Mouse (Mus musculus) embryonic facial prominence, embryonic 13.5 days (tissue): ENCODE measurements around the gene Smarcc2. TPM values are rescaled to one million over a fixed set of nuclear protein-coding genes. Genes with fewer than 3 reads are reported as not detected.
"Not testable (repeated sequence)": the region's sequence is repeated elsewhere in the genome, so short reads cannot be mapped to it uniquely, and the experiment has no call there.

ENCODE experiments used
- ATAC-seq: fragments of 200-750 bp; cut with Nextera tagmentation; 2 replicates; pipeline ENCODE4 v1.8.0; 2017; ENCODE audit warnings: low read depth; ENCODE audit not compliant: insufficient number of reproducible peaks, insufficient read depth, low FRiP score, low TSS enrichment
- H3K27ac ChIP-seq: fragments of 300-500 bp; sonication (generic); 2 replicates; pipeline ENCODE4 v1.5.1; 2015; ENCODE audit warnings: moderate library complexity, mild to moderate bottlenecking, inconsistent platforms
- H3K27me3 ChIP-seq: fragments of 300-500 bp; sonication (generic); 2 replicates; pipeline ENCODE4 v1.6.1; 2015; ENCODE audit warnings: mild to moderate bottlenecking, inconsistent platforms
- H3K36me3 ChIP-seq: fragments of 300-500 bp; sonication (generic); 2 replicates; pipeline ENCODE4 v1.6.1; 2015; ENCODE audit warnings: mild to moderate bottlenecking, inconsistent platforms
- H3K4me1 ChIP-seq: fragments of 300-500 bp; sonication (generic); 2 replicates; pipeline ENCODE4 v1.6.1; 2015; ENCODE audit warnings: inconsistent platforms
- H3K4me2 ChIP-seq: fragments of 300-500 bp; sonication (generic); 2 replicates; pipeline ENCODE4 v1.6.1; 2015; ENCODE audit warnings: moderate library complexity, mild to moderate bottlenecking, inconsistent platforms
- H3K4me3 ChIP-seq: fragments of 300-500 bp; sonication (generic); 2 replicates; pipeline ENCODE4 v1.5.1; 2015; ENCODE audit warnings: mild to moderate bottlenecking, inconsistent platforms
- H3K9ac ChIP-seq: fragments of 300-500 bp; sonication (generic); 2 replicates; pipeline ENCODE4 v1.6.1; 2015; ENCODE audit warnings: mild to moderate bottlenecking, inconsistent platforms
- H3K9me3 ChIP-seq: fragments of 300-500 bp; sonication (generic); 2 replicates; pipeline ENCODE4 v1.6.1; 2016; ENCODE audit warnings: inconsistent platforms
- WGBS: fragments of 180-500 bp; shearing (Covaris S2); methylation state at CpG from one replicate; pipeline ENCODE4 v1.1.7; 2015; ENCODE audit warnings: mixed read lengths; 5-methylcytosine and 5-hydroxymethylcytosine counted together
- polyA plus RNA-seq: library from polyadenylated mRNA; unstranded; fragments of >200 nt; fragmentation: Nextera tagmentation; extraction: Ambion mirVana; gene quantifications from 2 replicates; pipeline ENCODE4 v1.2.1, GENCODE M21; 2015

Gene Smarcc2
- polyA plus RNA-seq, 1 experiment from 2014 or later: 111 TPM

DNA sequence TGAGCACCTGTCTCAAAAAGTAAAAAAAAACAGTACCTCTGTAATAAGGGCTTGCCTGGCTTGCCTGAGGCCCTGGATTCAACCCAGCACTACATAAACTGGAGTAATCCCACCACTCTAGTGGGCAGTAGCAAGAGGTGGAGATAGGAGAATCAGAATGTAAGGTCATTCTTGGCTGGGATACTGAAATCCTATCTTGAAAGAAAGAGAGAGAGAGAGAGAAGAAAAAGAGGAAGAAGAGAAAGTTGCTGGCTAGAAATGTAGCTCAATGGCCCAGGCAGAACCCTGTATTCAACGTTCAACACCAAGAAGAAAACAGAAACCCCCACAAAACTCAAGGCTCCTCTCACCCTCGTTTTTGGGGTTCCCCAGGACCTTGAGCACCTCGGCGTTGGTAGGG, 36.9 kb downstream of the Smarcc2 start:
- Histone ChIP-seq H3K9ac (no peak overlapping the region), H3K4me1 (peaks cover 39% of the 10 kb centered on the region), H3K27ac (no peak overlapping the region), H3K36me3 (peaks cover 11% of the 10 kb centered on the region), H3K4me2 (no peak overlapping the region), H3K4me3 (no peak overlapping the region), H3K27me3 (no peaks in the 10 kb centered on the region), H3K9me3 (no peaks in the 10 kb centered on the region)
- ATAC-seq: no peak
- 84% methylated on average over 4 of the region's 4 CpGs for WGBS

DNA sequence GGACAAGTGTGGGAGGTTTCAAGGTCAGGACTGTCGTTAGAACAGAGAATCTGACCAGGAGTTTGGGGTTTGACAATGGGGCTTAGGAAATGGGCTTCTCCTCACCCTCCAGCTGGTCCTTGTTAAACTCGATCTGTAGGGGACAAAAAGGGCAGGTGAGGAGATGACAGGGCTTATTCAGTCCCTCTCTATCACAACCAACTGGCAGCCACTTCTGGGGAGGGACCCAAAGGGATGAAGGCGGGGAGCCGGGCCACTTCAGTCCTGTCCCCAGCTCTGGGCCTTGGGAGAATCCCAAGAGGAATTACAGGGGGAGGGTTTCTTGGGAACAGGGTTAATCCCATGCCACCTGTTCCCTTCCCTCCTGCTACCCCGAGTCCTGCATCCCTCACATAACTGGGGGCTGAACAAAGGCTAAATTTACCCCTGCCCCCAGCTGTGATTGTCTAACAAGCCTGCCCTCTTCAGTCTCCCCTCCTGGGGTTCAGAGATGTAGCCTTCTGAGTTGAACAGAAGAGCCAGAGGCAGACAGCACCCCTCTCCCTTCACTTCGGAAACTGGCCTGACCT, 37.5 kb downstream of the Smarcc2 start:
- H3K4me2 ChIP-seq: no peak overlapping the region
- no peaks in the 10 kb centered on the region for H3K9me3 ChIP-seq
- no peak overlapping the region for H3K9ac ChIP-seq
- no peaks in the 10 kb centered on the region for H3K27me3 ChIP-seq
- H3K4me3 ChIP-seq: no peak overlapping the region
- no peak overlapping the region for H3K27ac ChIP-seq
- WGBS: 27% methylated on average over 6 of the region's 6 CpGs
- peaks cover 32% of the 10 kb centered on the region for H3K4me1 ChIP-seq
- ATAC-seq: no peak
- H3K36me3 ChIP-seq: peaks cover 4% of the 10 kb centered on the region

DNA sequence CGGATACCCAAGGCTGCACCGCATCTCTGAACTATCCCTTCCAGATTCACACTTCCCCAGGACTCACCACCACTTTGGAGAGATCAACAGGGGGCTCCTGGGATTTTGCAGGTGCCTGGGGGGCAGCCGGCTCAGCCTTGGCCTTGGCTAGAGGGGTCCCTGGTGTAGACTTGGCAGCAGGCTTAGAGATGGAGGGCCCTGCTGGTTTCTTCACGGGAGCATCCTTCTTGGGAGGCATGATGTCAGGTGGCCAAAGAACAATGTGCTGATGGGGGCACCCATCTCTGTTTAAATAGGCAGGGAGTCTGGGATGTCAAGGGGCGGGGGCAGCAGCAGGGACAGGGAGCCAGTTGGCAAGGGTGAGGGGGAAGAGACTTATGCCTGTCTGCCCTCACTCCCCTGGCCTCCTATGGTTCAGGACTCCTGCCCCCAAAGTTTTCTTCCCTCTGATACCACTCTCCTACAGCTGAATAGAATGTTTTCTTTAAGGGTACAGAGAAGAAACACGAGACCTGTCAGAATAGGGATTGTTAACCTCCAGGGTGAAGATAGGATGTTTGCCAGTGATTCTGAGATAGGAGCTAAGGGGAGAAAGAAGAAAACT, 38.2 kb downstream of the Smarcc2 start:
- no peak overlapping the region for H3K27ac ChIP-seq
- H3K9ac ChIP-seq: no peak overlapping the region
- H3K27me3 ChIP-seq: no peaks in the 10 kb centered on the region
- no peak overlapping the region for H3K4me3 ChIP-seq
- H3K36me3 ChIP-seq: no peaks in the 10 kb centered on the region
- WGBS: 43% methylated on average over 6 of the region's 6 CpGs
- H3K4me1 ChIP-seq: peaks cover 25% of the 10 kb centered on the region
- ATAC-seq: no peak
- no peak overlapping the region for H3K4me2 ChIP-seq
- no peaks in the 10 kb centered on the region for H3K9me3 ChIP-seq

DNA sequence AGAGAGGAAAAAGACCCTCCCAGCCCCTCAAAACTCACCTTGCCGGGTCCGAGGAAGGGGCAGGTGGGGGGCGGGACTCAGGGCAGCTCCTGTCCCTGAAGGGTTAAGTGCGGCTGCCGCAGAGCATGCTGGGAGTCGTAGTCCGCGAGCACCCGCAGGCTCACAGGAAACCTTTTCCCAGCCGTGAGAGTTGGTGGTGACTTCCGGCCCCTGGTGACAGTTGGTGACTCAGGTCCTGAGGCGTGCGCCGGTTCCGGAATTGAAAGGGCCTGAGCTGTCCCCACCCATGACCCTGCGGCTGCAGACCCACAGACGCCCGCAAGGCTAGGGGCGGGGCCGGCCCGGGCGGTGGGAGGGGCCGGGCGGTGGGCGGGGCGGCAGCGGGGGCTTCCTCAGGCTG, 39.5 kb downstream of the Smarcc2 start, which contains the start of gene Myl6b:
Gene Myl6b, minus strand, starts transcription at position 96 of the 400 bp plus-strand sequence.
- H3K27me3 ChIP-seq: no peaks in the 10 kb centered on the region
- peak within 1 kb of the TSS; percentile 72 for H3K4me2 ChIP-seq
- peak within 1 kb of the TSS; percentile 64 for H3K4me3 ChIP-seq
- peak; percentile 73 for ATAC-seq
- WGBS: under 1% methylated on average over 27 of the region's 27 CpGs
- H3K27ac ChIP-seq: peak within 1 kb of the TSS; percentile 85
- H3K4me1 ChIP-seq: peaks cover 22% of the 10 kb centered on the region
- peak within 1 kb of the TSS; percentile 76 for H3K9ac ChIP-seq
- H3K36me3 ChIP-seq: no peaks in the 10 kb centered on the region
- H3K9me3 ChIP-seq: no peaks in the 10 kb centered on the region

DNA sequence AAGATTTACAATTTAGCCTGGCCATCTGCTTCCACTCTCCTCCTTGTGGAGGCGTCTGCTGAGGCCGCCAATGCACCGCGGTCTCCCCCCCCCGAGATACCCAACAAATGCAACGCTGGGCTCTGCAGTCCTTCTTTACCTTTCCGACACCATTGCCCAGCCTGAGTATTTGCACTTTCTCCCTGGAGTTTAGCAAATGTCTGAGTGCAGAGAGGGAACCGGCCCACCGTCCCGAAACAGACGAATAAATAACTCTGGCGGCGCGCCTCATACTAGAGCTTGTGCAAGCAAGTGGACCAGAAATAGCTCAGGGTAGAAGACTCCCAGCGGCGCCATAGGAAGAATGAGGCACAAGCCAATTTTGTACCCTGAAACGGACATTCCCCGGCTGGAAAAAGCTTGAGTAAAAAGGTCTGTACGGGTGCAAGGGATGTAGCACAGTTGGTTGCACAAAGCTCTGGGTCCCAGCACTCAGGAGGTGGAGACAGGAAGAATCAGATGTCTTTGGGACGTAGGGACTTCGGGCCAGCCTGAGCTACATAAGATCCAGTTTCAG, 40.1 kb downstream of the Smarcc2 start:
- peak overlapping the region; percentile 72 for H3K4me2 ChIP-seq
- no peak for ATAC-seq
- peak overlapping the region; percentile 85 for H3K27ac ChIP-seq
- H3K36me3 ChIP-seq: no peaks in the 10 kb centered on the region
- peak overlapping the region; percentile 64 for H3K4me3 ChIP-seq
- H3K4me1 ChIP-seq: peaks cover 22% of the 10 kb centered on the region
- H3K9me3 ChIP-seq: no peaks in the 10 kb centered on the region
- H3K27me3 ChIP-seq: no peaks in the 10 kb centered on the region
- under 1% methylated on average over 21 of the region's 21 CpGs for WGBS
- H3K9ac ChIP-seq: peak overlapping the region; percentile 76

DNA sequence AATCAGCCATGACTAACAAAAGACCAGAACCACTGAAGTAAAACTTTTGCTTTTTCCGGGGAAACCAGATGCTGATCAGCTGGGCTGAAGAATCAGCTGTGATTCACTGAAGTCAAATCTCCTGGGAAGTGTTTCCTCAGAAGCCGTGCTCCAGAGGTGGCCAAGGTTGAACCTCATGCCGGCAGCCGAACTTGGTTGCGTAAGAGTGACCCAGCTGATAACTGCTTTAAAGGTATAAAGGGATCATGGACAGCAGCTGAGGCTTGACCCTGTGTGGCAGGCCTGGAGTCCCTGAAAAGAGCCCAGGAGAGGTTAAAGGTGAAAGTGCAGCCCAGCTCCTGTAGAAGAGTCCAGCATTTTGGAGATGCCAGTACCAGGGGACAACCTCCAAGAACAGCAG, 43.3 kb downstream of the Smarcc2 start:
- H3K4me1 ChIP-seq: peaks cover 7% of the 10 kb centered on the region
- 78% methylated on average over 5 of the region's 5 CpGs for WGBS
- H3K9ac ChIP-seq: no peak overlapping the region
- no peaks in the 10 kb centered on the region for H3K27me3 ChIP-seq
- no peak for ATAC-seq
- no peaks in the 10 kb centered on the region for H3K9me3 ChIP-seq
- H3K4me2 ChIP-seq: no peak overlapping the region
- no peak overlapping the region for H3K27ac ChIP-seq
- H3K4me3 ChIP-seq: no peak overlapping the region
- H3K36me3 ChIP-seq: no peaks in the 10 kb centered on the region; the same call in 1 of the 2 replicates

DNA sequence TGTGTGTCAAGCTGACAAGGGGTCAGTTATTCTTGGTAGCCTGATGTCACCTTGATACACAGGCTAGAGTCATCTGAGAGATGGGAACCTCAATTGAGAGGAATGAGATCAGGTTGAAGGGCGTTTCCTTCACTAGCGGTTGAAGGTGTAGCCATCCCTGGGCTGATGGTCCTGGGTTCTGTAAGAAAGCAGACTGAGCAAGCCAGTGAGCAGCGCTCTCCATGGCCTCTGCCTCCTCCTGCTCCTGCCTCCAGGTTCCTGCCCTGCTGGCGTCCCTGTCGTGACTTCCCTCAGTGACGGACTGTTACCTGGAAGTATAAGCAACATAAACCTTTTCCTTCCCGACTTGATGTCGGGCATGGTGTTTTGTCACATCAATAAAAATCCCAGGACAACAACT, 44.5 kb downstream of the Smarcc2 start:
- Histone ChIP-seq H3K9me3 (no peaks in the 10 kb centered on the region), H3K27me3 (no peaks in the 10 kb centered on the region), H3K4me3 (no peak overlapping the region), H3K4me2 (no peak overlapping the region), H3K4me1 (no peaks in the 10 kb centered on the region; the same call in 1 of the 2 replicates), H3K27ac (no peak overlapping the region), H3K36me3 (no peaks in the 10 kb centered on the region; the same call in 1 of the 2 replicates), H3K9ac (no peak overlapping the region)
- no peak for ATAC-seq
- 77% methylated on average over 8 of the region's 8 CpGs for WGBS

DNA sequence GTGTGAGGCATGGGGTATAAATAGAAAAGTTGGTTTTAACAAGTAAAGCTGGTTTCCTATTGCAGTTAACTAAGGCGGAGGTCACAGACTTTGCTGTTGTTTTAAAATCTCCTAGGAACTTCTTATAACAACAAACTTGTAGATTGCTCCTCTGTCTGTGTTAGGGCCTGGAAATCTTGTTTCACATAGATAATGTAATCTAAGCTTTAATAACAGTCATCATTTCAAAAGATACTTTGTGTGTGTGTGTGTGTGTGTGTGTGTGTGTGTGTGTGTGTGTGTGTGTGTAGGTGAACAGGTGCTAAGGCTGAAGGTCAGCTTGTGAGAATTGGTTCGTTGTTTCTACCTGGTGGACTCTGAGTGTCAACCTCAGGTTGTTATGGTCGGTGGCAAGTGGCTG, 45.0 kb downstream of the Smarcc2 start:
- Histone ChIP-seq H3K9me3 (no peaks in the 10 kb centered on the region), H3K27me3 (no peaks in the 10 kb centered on the region), H3K4me1 (no peaks in the 10 kb centered on the region; the same call in 1 of the 2 replicates), H3K27ac (no peak overlapping the region), H3K4me2 (no peak overlapping the region), H3K4me3 (no peak overlapping the region), H3K36me3 (peaks cover under 1% of the 10 kb centered on the region), H3K9ac (no peak overlapping the region)
- ATAC-seq: no peak
- WGBS: 84% methylated on average over 3 of the region's 3 CpGs

DNA sequence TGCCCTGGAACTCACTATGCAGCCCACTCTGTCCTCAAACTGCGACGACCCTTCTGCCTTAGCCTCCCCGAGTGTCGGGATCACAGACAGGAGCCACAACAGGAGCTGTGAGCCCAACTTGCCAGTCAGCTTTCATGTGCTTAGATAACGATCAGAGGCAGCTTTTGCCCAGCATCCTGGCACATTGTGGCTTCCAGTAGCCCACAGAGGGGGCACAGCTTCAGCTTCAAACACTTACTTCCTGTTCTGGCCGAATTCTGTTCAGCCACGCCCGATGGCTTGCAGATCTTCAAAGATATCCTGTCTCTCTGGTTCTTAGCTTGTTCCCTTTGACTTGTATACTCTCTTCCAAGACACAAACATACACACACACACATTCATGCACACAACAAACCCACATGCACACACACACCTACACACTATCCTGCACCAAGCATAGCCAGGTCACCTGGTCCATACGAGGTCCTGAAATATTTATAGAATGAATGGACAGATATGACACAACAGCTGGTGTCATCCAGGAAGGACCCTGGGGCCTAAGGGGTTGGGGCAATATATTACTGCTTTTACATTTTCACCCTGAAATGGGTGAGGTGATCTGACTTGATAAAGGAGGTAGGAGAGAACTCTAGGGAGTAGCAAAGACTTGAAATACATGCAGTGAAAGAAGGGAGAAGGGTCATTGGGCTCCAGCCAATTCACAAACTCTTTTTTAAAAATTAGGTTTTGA, 45.8 kb downstream of the Smarcc2 start:
- 71% methylated on average over 9 of the region's 9 CpGs for WGBS
- no peaks in the 10 kb centered on the region; the same call in 1 of the 2 replicates for H3K4me1 ChIP-seq
- H3K4me2 ChIP-seq: no peak overlapping the region
- no peaks in the 10 kb centered on the region for H3K27me3 ChIP-seq
- no peaks in the 10 kb centered on the region for H3K9me3 ChIP-seq
- H3K27ac ChIP-seq: peak overlapping the region; percentile 23; the same call in 1 of the 2 replicates
- H3K4me3 ChIP-seq: no peak overlapping the region
- H3K9ac ChIP-seq: 0 out of 2 replicates have a peak overlapping the region, but pooled peaks have one; percentile 37
- no peak for ATAC-seq
- H3K36me3 ChIP-seq: peaks cover 7% of the 10 kb centered on the region

DNA sequence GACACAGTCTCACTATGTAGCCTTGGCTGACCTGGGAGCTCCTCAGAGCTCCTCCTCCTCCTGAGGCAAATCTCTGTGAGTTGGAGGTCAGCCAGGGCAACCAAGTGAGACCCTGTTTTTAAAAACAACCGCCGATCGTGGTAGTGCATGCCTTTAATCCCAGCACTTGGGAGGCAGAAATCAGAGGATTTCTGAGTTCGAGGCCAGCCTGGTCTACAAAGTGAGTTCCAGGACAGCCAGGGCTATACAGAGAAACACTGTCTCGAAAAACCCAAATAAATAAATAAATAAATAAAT, 46.3 kb downstream of the Smarcc2 start:
- ATAC-seq, H3K27ac ChIP-seq, H3K4me1 ChIP-seq, H3K9me3 ChIP-seq, H3K27me3 ChIP-seq, H3K9ac ChIP-seq, H3K4me3 ChIP-seq, H3K4me2 ChIP-seq: not testable (repeated sequence)
- peaks cover 12% of the 10 kb centered on the region for H3K36me3 ChIP-seq
- WGBS: 81% methylated on average over 5 of the region's 5 CpGs

DNA sequence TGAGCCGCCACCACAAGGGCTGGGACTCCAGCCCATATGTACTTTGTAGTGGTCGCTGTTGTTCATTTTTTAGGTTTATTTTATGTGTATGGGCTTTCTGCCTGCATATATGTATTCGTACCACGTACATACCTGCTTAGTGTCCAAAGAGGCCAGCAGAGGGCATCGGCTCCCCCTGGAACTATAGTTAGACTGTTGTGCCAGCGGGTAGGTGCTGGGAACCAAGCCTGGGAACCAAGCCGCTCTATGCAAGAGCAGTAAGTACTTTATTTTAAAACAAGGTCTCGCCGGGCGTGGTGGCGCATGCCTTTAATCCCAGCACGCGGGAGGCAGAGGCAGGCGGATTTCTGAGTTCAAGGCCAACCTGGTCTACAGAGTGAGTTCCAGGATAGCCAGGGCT, 46.9 kb downstream of the Smarcc2 start:
- Histone ChIP-seq H3K36me3 (peaks cover 18% of the 10 kb centered on the region), H3K4me2 (no peak overlapping the region), H3K27me3 (no peaks in the 10 kb centered on the region), H3K4me3 (no peak overlapping the region), H3K9me3 (no peaks in the 10 kb centered on the region), H3K27ac (no peak overlapping the region), H3K4me1 (no peaks in the 10 kb centered on the region; the same call in 1 of the 2 replicates), H3K9ac (no peak overlapping the region)
- no peak for ATAC-seq
- 93% methylated on average over 14 of the region's 14 CpGs for WGBS
